Mouse (Mus musculus): ENCODE results near the gene Ksr2. TPM values are rescaled to one million over a fixed set of nuclear protein-coding genes. Genes with fewer than 3 reads are reported as not detected.

Ksr2 gene
- total RNA-seq, 1 experiment from 2014 or later = 0.23 TPM

GRCm38 (mm10) chr5:117641585-117641984 is 227.8 kb downstream of the Ksr2 start:
- ATAC-seq (ENCODE audit: extremely low read depth, insufficient number of reproducible peaks, low FRiP score, poor library complexity, severe bottlenecking) = no peak

- ATAC-seq (ENCODE audit: extremely low read depth, insufficient number of reproducible peaks, low FRiP score, poor library complexity, severe bottlenecking) = no peak
Observed at GRCm38 (mm10) chr5:117651238-117651886, 237.6 kb downstream of the Ksr2 start.

DNA sequence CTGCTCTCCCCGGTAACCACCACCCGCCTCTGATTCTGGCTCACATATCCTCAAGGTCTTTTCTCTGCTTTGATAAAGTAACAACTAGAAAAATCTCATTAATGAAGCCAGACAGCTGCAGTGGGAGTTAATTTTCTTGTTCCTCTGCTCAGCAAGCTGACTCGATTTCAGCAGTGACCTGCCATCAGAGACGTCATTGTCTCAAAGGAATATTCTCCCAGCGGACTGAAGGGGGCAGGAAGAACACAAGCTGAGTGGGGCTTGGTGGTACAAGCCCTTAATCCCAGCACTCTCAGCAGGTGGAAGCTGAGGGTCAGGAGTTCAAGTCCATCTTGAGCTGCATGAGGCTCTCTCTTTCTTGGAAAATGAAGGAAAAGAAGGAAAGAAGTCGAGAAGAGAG is 244.8 kb downstream of the Ksr2 start:
- no peak for ATAC-seq (ENCODE audit: extremely low read depth, insufficient number of reproducible peaks, low FRiP score, poor library complexity, severe bottlenecking)

- no peak for ATAC-seq (ENCODE audit: extremely low read depth, insufficient number of reproducible peaks, low FRiP score, poor library complexity, severe bottlenecking)
Observed at GRCm38 (mm10) chr5:117659596-117659995, 245.8 kb downstream of the Ksr2 start.

DNA sequence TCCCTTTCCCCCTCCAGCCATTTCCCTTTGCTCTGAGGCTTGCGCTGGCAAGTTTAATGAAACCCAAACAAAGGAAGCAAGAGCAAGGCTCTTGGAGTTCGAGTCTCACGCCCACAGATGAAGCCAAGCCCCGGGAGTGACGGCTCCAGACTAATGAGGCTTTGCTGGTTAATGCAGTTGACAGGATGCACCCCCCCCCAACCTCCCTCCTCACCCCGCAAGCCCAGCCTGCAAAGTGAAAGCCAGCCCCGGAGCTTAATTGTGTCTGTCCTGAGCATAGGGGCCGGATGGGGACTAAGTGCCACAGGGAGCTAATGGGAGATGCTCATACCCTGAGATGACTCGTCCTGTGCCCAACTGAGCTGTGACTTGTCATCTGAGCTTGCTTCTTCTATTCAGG is 251.4 kb downstream of the Ksr2 start:
- no peak for ATAC-seq (ENCODE audit: extremely low read depth, insufficient number of reproducible peaks, low FRiP score, poor library complexity, severe bottlenecking)

GRCm38 (mm10) chr5:117667314-117667713 is 253.5 kb downstream of the Ksr2 start:
- ATAC-seq (ENCODE audit: extremely low read depth, insufficient number of reproducible peaks, low FRiP score, poor library complexity, severe bottlenecking) = no peak

- ATAC-seq (ENCODE audit: extremely low read depth, insufficient number of reproducible peaks, low FRiP score, poor library complexity, severe bottlenecking) = no peak
Observed at GRCm38 (mm10) chr5:117669265-117669664, 255.5 kb downstream of the Ksr2 start.

DNA sequence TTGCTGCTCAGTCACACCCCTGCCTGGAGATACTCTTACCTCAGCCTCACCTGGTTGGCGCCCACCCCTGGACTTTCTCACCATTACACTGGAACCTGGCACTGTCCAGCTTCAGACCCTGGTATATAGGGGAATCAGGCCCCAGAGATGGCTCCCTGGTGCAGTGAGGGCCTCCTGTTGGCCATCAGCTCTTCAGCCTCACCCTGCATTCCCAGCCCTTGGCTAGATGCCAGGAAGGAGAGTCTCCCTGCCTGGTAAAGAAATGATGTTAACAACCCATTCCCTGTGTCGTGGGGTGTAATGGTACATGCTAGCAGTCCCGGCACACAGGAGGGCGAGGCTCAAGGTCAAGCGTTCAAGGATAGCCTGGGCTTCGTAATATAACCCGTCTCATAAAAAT is 256.0 kb downstream of the Ksr2 start:
- no peak for ATAC-seq (ENCODE audit: extremely low read depth, insufficient number of reproducible peaks, low FRiP score, poor library complexity, severe bottlenecking)

DNA sequence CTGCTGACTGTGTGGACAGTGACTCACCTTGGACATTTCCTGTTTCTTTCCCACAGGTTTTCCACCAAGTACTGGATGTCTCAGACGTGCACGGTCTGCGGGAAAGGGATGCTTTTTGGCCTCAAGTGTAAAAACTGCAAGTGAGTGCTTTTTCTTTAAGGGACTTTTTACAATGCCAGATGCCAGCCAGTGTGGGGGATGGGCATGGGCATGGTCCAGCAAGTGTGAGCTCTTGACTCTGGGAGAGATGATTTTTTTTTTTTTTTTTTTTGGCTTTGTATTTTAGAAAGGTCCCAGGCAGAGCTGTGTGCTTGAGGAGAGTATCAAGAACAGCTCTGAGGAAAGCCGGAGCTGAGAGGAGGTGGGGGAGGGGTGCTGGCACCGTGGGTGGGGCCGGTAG is 257.6 kb downstream of the Ksr2 start:
- no peak for ATAC-seq (ENCODE audit: extremely low read depth, insufficient number of reproducible peaks, low FRiP score, poor library complexity, severe bottlenecking)

- no peak for ATAC-seq (ENCODE audit: extremely low read depth, insufficient number of reproducible peaks, low FRiP score, poor library complexity, severe bottlenecking)
Observed at GRCm38 (mm10) chr5:117675840-117676239, 262.0 kb downstream of the Ksr2 start.

DNA sequence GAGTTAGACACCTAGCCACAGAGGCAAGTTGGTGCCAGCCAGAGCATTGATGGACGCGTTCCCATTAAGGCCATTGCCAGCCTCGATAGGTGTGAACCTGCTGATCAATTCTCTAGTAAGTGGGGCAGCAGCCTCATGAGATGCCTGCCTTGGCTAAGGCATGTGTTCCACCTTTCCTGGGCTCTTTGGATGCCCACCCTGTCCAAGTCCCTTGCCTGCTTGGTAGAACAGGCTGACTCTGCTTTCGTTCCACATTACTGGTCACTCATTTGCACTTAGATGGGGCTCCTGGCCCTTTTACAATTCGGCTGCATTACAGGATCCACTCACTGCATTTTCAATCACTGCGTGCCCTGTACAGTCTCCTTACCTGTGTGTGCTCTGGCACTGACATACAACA is 263.4 kb downstream of the Ksr2 start:
- ATAC-seq (ENCODE audit: extremely low read depth, insufficient number of reproducible peaks, low FRiP score, poor library complexity, severe bottlenecking) = no peak

GRCm38 (mm10) chr5:117678371-117678770 is 264.6 kb downstream of the Ksr2 start:
- ATAC-seq (ENCODE audit: extremely low read depth, insufficient number of reproducible peaks, low FRiP score, poor library complexity, severe bottlenecking) = no peak

- ATAC-seq (ENCODE audit: extremely low read depth, insufficient number of reproducible peaks, low FRiP score, poor library complexity, severe bottlenecking) = no peak
Observed at GRCm38 (mm10) chr5:117682226-117682625, 268.4 kb downstream of the Ksr2 start.

GRCm38 (mm10) chr5:117684491-117684890 is 270.7 kb downstream of the Ksr2 start:
- ATAC-seq (ENCODE audit: extremely low read depth, insufficient number of reproducible peaks, low FRiP score, poor library complexity, severe bottlenecking) = no peak

DNA sequence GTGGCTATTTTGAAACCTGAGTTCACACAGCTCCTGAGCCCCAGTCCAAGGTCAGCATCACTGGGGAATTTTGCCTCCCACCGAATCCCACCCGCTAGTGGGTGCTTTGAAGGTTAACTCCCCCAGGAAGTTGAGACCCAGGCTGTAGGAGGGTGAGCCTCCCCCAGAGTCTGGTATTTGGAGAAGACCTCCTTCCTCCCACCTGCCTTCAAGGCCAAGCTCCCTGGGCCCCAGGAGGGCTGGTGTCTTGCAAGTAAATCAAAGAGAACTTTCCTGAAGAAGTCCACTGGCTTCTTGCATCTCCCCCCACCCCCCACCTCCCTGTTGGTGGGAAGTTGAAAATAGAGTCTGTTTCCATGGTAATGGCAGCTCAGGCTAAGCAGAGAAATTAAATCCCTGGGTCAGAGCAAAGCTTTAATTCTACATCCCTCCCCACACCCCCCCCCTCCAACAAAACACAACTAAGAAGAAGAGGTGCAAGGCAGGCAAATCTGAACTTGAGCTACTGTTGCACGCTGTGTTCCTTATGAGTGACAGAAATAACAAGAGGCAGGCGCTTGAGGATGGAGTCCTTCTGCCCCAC is 274.1 kb downstream of the Ksr2 start:
- ATAC-seq (ENCODE audit: extremely low read depth, insufficient number of reproducible peaks, low FRiP score, poor library complexity, severe bottlenecking) = no peak

- ATAC-seq (ENCODE audit: extremely low read depth, insufficient number of reproducible peaks, low FRiP score, poor library complexity, severe bottlenecking) = no peak
Observed at GRCm38 (mm10) chr5:117688738-117689137, 274.9 kb downstream of the Ksr2 start.

DNA sequence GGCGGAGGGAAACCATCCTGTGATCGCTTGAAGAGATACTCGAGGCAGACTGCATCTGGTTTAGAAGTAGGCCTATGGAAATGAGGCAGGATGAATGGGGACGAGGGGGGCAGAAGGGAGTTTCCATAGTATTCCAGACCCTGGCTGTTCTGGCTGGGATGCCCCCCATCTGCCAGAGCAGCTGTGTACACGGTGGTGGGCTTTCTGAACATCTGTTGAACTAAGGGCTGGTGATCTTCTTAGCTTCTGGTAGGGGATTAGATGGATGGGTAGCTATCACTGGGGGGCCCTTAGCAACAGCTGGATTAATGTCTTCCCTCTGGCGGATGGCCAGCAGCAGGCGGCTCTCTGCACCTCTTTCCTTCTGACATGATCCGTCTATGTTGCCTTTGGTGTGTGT is 276.0 kb downstream of the Ksr2 start:
- no peak for ATAC-seq (ENCODE audit: extremely low read depth, insufficient number of reproducible peaks, low FRiP score, poor library complexity, severe bottlenecking)

DNA sequence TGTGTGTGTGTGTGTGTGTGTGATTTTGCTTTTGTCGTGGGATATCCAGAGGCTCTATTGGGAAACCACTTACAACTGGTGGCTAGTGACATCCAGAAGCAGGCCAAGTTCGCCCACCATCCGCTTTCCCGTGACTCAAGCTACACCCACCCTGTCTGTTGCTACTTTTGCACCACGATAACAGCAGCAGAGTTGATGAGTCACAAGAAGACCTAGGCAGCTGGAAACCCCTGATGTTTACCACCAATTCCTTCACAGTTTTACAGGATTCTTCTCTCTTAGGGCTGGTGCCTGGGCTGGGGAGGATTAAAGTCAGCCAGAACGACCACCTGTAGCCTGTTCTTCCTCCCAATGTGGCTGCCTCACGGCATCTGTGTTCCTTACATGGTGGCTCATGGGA is 277.5 kb downstream of the Ksr2 start:
- ATAC-seq (ENCODE audit: extremely low read depth, insufficient number of reproducible peaks, low FRiP score, poor library complexity, severe bottlenecking) = no peak

- ATAC-seq (ENCODE audit: extremely low read depth, insufficient number of reproducible peaks, low FRiP score, poor library complexity, severe bottlenecking) = no peak
Observed at GRCm38 (mm10) chr5:117693557-117693956, 279.8 kb downstream of the Ksr2 start.

DNA sequence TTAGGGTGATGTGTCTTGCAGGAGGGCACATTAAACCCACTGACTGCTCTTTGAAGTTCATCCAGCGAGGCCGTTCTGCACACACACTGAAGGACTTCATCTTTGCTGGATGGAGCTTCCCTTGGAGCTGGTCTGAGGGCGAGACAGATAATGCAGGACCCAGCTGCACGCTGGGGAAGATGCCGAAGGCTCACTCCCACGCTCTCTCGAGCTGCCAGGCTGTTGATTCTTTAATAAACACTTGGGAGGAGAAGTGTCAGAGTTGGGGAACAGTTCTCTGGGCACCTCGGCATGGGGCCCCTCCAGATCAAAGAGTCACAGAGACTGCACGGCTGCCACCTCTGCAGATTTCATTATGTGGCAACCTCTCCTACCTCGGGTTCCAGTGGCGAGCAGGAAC is 280.8 kb downstream of the Ksr2 start:
- ATAC-seq (ENCODE audit: extremely low read depth, insufficient number of reproducible peaks, low FRiP score, poor library complexity, severe bottlenecking) = no peak

DNA sequence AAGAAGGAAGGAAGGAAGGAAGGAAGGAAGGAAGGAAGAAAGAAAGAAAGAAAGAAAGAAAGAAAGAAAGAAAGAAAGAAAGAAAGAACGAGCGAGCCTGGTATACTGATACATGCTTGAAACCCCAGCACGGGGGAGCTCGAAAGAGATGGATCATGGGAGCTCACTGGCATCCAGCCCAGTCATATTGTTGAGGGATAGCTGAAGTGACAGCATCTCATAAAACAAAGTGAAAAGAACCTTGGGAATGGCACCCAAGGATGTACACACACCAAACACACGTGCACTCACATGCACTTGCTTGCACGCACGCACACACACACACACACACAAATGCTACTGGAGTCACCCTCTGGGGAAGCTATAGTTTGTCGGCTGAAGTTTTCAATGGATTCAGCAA is 282.6 kb downstream of the Ksr2 start:
- ATAC-seq (ENCODE audit: extremely low read depth, insufficient number of reproducible peaks, low FRiP score, poor library complexity, severe bottlenecking) = no peak
